Mouse (Mus musculus) ovary, postnatal 14 days (tissue): ENCODE results near the gene Dock9.
A peak's percentile ranks its signal among the peaks of the same experiment; 100 is the strongest.

Source experiments
- DNase-seq: peaks from one replicate; pipeline ENCODE4 v3.0.0; 2022; ENCODE audit warnings: low spot score

The Dock9 gene

DNA sequence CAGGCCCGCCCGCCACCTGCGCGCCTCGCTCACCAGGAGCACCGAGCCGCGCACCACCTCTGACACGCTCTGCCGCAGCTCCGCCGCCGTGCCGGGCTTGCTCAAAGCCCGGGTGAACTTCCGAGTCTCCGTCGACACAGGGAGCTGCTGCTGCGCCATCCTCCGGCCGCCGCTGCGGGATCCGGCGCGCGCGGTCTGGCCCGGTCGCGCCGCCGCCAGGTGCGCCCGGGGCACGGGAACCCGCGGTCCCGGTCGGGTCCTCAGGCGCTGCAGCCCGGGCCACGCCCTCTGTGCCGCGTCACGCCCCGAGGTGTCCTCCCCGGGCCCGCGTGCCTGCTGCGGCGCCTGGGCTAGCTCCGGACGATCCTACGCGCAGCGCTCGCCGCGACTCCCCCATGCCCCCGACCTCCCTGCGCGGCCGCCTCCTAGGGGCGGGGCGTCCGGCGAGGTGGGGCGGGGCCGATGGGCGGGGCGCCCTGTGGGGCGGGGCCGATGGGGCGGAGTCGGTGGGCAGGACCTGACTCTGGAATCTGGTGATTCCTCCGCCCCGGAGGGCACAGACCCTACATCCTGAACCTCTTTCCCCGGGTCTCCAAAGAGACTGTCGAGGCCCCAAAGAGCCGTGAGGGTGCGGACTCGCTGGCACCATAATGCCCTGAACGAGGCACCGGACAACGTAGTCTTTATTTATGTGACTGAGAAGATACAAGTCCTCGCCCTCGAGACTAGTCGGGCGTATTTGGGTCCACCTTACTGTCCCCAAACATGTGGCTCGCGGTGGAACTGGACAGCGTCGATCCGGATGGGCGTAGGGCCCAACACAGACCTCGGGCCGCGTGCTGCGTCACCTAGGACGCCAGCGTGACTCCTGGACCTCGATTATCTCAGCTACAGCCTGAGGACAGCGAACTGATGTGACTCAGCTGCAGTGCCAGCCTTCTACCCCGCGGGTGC, at the start of gene Dock9:
TSS of gene Dock9 (minus strand) at position 381 of the 954 bp plus-strand sequence.
- peak; percentile 76 for DNase-seq

DNA sequence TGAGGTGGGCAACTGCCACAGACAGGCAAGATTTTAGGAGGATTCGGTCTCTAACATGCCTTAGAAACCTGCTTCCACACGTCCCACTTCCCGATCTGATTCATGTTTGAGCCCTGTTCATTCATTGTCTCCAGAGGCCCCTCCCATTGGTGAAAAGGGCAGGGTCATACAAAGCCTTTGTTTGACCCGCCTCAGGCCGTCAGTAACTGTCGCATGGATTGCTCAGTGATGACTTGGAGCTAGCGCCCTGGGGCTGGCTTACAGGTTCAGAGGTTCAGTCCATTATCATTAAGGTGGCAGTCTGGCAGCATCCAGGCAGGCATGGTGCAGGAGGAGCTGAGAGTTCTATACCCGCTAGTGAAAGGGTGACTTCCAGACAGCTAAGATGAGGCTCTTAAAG, 46.8 kb upstream of the Dock9 start:
- DNase-seq: no peak

DNA sequence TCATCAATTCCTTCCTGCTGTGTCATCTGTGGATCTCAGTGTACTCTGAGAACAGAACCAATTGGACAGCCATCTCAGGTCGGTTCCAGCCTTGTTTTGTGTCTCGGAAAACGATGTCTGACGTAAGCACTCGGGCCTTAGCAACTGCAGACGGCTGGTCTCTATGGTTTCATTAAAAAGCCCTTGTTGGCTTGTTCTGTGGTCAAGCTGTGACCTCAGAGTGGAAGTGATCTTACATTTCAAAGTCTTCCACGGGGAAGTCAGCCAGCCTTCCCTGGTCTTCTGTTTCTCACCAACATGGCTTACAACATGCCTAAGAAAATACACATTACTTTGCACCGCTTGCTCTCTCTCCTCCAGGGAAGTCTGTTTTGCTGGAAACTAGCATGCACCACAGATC, 42.6 kb upstream of the Dock9 start:
- DNase-seq: no peak

DNA sequence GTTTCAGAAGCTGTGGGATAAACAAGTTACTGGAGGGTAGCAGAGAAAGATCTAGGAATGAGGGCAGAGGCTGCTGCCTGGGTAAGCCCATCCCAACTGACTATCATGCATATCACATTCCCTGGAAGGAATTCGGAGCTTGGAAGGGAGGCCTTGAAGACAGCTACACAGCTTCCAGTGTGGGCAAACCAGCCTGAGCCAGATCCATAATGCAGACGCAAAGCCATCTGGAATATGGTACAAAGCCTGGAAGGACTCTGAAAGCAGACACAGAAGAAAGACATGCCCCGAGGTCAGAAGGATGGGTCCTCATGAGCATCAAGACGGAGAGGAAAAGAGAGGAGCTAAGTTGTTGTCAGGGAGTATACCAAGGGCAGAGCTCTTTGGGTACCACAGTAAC, 40.5 kb upstream of the Dock9 start:
- DNase-seq: no peak

DNA sequence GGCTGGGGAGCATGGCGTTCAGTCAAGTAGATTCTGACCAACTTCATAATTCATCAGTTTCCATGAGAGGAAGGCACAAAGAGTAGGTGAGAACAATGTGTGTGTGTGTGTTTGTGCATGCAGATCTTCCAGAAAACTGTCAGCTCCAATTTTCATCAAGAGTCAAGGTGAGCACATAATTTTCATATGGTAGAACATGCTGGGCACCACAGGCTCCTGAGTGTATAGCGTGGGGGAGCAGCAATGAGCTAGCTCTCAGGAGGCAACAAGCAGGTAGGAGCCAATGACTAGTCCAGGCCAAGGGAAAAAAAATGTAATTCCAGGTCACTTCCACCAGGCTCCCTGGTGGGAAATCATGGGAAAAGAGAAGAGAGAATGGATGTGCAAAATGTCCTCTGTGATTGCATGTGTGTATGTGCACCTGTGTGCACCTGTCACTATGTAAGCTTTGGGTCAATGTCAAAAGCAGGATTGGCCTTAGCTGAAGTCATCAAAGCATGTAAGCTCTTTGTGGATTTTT, 35.4 kb upstream of the Dock9 start:
- DNase-seq: no peak

DNA sequence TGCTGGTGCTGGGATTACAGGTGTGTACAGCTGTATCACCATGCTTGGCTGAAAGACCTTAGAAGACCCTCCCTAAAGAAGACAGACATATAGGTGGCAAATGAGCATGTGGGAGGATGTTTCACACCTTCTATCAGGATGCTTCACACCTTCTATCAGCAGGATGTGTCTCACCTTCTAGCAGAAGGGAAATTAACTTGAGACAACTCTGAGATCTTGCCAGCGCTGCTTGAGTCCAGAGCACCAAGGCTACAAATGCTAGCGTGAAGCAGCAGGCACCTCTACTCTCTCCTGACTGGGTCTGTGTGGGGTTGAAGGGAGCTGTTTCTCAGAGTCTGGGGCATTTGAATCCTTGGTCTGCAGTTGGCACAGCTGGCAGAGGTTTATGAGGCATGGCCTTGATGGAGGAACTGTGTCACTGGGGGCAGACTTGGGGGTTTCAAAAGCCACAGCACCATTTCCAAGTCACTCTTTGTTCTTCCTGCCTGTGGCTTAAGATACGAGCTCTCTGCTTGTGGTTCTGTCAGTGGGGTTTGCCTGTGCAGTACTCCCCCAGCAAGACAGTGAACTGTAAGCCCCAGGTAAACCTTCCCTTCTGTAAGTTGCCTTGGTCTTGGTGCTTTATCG, 32.3 kb upstream of the Dock9 start:
- DNase-seq: no peak

DNA sequence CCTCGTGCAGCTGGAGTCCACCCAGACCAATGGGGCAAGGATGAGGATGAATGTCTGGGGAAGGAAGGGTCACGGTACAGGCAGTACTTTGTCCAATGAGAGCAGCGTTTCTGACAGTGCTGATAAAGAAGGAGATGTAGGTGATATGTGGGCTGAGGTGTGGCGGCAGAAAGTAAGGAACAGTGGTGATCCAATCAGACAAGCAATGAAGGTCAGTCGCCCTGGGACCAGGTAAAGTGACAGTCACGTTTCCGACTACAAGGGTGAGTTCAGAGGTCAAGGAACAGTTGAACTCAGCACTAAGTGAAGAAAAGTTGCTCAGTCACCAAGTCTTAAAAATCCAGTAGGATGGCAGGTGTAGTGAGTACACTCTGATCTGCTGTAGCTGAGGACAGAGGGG, 29.5 kb upstream of the Dock9 start:
- no peak for DNase-seq

DNA sequence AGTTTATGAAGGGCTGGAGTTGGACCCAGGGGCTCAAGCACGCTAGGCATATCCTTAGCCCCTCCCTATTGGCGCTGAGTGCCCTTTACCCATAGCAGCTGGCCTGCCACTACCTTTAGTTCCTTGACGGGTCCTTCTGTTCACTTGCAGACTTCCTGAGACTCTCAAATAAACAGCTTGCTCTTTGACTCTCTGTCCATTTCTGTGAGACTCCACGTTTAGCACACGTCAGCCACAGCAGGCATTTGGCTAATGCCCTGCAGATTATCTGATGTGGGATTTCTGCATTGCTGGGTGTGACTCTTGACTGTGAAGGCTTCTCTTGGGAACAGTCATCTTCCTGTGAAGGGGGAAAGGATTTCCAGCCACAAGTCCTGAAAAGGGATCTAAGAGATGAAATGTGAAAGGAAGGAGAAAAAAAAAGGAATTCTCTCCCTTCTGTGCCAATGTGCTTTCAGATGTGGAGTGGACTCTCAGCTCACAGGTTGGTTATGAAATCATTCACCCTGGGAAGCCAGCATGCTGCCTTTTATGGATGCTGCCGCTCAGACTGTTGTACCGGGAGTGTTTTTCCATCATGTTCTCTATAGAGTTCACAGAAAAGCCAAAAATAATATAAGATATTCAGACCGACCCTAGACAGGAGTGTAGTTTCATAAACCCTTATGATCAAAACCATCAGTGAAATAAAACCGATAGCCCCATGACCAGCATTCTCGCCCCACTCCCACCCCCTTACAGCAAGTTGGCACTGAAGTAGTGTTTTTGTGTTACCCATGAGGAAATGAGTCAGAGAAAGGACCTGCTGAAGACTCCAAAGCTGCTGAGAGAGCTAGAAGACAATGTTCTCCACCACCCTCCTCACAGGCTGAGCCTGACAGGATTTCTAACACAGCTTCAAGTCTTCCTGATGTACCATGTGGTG, 28.1 kb upstream of the Dock9 start:
- DNase-seq: no peak

DNA sequence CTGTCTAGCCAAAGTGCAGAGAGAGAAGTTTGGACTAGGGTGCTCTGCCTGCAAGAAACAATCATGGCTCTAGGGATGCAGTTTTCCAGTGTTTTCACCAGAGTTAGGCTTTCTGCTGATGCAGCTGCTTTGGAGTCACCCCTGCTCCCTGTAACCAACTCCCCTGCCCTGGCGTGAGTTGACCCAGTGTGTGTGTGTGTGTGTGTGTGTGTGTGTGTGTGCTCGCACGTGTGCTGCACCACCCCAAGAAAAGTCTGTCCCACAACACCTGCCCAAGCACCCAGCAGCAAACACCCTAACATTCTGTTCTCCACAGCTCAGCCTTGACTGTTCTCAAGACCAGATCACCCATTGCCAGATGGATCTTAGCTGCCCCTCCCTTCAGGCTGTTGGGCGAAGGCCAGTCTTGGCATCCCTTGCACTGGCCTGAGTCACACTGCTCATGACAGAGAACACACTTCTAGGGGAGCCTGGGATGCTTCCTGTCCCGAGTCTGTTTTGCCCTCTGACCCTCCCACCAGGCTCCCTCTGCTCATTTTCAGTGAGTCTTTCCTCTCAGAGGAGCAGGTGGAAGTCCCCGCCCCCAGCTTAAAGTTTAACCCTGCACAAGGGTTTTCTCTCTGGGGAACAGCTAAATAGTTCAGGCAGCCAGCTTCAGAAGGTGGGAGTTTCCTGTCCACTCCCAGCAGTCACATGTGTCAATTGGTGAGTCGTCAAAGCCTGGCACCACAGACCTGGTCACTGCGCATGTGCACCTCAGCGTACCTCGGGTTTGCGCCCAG, 26.9 kb upstream of the Dock9 start:
- peak; percentile 49 for DNase-seq

DNA sequence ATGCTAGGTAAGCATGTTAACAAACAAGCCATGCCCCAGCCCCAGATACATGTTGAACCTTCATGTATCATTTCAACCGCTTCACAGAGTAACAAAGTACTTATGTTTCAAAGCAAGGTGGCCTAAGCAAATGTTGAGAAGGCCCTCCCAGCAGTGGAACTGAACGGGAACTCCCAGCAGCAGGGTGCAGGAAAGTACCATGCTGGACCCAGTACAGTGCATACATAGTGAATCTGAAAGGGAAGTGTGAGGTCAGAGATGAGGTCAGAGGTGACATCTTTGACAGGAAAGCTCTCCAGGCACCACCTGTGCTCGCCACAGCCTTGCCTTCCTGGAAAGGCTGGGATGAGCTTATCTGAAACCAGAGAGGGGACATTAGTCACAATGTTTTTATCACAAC, 25.4 kb upstream of the Dock9 start:
- no peak for DNase-seq

DNA sequence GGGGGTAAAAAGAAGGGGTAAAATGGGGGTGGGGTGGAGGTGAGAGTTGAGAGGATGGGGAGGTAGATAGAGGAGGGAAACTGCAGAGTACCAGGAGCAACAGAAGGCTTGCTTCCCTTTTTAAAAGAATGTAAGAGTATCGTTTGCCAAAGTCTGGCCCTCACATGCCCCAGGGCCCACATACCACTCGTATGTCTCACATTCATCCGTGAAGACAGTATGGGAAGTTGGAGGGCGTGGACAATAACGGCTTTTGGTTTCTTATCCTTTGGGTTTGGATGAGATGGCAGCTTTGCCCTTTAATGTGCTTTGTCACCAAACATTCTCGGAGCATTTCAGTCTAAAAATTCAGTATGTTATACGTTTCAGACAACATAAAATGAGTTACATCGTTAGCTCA, 24.9 kb upstream of the Dock9 start:
- no peak for DNase-seq

DNA sequence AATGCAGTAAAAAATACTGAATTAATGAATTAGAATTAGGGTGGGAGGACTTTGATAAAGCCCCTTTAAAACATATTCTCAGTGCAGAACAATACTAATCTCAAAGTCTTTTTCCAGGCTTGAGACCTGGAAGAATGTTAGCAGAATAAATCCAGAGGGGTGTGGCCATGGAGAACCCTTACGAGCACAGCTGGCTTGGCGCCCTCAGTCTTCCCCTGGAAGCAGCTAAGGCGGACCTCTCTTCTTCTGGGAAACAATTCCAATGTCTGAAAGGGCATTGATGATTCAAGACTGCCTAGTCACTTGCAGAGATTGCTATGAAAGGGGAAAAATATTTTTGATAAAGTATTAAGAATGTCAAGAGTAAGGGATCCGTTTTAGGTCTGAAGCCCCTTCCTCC, 9.2 kb upstream of the Dock9 start:
- no peak for DNase-seq

DNA sequence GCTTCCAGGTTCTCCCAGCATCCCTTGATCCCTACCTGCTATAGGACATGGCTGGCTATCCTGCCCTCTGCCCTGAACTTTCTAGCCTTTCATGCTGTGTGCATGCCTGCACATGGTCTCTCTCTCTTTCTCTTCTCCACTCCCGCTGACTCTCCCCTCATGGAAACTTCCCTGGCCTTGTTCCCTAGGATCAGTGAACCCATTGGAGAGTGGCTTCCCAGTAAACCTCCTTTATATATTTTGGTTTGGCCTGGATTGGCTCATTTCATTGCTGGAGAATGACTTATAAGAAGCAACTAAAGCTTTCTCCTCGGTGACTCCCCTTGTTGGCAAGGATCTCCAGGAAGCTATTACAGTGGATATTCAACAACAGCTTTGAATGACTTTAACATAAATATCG, 8.7 kb upstream of the Dock9 start:
- DNase-seq: no peak

DNA sequence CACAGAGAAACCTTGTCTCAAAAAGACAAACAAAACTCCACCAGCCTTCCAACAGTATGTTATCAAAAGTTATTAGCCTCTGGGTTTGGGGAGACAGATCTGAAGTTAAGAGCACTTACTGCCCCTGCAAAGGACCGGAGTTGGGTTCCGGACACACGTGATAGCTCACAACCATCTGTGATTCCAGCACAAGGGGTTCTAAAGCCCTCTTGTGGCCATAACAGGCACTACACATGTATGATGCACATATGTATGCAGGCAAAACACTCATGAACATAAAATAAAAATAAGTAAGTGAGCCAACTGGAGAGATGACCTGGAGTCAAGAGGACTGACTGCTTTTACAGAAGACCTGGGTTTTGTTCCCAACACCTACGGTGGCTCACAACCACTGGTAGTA, 6.8 kb upstream of the Dock9 start:
- DNase-seq: no peak

DNA sequence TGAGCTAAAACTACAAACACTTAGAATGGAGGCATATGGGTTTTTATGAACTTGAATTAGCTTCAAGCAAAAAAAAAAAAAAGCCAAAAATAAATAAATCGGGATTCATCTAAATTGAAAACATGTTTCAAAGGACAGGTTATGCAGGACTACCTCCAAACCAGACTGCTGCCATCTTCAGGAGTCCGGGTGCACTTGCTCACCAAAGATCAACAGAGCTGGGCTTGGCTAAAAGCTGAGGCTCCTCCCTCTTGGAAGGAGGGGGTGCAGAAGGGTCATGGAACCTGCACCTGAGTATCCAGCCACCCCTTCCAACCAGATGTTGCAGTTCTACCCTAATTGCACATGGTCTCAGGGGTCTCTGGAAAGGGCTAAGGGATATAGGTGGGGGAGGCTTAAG, 3.3 kb upstream of the Dock9 start:
- no peak for DNase-seq

DNA sequence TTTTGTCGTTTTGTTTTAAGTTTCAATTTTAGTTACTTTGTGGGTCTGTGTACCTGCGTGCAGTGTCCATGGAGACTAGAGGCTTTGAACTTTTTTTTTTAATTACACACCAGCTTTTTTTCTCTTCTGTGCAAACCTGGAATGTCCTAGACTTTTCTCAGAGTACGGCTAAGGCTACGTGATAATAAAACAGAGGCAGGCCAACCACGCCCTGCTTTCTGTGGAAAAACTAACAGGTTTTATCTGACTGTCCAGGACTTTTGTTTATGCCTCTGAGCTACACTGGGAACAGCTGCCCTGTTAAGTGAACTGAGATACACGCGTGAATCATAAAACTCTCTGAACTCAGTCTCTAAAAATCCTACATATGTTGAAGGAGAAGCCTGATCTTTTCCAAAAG, 1.5 kb upstream of the Dock9 start:
- no peak for DNase-seq

DNA sequence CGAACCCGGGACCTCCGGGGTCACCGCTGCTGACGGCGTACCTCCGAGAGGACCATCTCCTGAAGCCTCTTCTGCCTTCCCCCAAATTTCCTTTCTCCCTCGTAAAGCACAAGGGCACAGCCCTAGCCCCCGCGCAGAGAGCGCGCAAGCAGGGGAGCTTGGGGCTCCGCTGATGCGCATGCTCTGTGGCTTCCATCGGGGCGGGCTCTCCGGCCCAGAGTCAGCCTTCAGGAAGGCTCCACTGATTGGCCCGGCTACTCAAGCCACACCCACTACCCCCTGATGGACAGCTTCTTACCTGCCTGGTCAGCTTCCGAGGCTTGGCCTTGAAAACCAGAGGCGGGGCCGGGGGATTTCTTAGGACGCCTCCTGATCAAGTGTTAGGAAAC, 768 bp upstream of the Dock9 start:
- DNase-seq: peak; percentile 75

DNA sequence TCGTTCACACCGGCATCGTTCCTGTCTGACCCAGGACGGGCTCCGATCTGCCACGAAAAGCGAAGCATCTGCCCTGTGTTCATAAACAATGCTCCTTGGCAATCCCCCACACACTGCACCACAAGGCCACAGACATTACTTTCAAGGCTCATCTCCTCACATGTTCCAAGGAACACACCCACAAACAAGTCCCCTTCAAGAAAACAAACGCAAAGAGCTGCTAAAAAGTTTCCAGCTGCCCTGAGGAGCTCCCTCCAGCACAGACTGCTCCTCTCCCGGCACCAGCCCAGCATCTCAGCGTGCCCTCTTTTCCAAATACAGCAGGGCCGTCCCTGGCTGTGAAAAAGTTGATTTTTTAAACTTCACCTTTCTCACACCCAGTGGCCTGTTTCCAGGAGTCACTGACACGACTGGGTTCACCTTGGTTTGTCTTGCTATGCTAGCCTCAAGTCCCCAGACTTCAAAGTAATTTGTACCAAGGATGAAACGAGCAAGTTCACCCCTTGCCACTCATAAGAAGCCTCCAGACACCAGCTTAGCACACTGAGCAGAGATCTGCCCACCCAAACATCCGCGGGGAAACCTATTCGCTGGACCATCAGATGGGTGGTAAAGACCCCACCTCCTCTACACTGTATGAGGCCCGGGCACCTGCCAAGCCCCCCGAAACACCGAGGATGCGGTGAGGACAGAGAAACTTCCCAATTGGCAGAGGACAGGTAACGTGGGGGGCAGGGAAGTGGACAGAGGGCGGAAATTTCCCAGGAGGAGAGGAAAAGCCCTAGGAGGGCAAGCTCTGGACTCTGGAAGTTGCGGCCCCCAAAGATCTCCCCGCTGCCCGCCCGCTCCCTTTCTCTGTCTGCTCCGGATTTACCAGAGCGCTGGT, 823 bp downstream of the Dock9 start:
- DNase-seq: peak; percentile 27

DNA sequence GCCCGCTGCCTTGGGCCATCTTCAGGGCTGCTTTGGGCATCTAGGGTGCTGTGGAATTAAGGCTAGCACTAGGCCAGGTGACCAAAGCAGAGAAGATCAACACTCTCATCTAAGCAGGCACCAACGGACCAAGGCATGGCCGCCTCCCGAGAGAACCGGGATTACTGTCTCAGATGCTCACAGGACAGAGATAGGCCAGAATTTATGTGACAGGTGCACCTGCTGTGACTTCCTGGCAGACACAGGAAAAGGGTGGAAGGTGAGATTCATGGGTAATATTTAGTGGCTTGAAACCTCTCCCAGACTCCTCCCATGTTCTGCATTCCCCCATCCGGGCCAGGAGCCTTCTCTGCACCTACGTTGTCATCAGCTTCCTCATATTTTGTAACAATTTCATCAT, 2.1 kb downstream of the Dock9 start:
- DNase-seq: no peak

DNA sequence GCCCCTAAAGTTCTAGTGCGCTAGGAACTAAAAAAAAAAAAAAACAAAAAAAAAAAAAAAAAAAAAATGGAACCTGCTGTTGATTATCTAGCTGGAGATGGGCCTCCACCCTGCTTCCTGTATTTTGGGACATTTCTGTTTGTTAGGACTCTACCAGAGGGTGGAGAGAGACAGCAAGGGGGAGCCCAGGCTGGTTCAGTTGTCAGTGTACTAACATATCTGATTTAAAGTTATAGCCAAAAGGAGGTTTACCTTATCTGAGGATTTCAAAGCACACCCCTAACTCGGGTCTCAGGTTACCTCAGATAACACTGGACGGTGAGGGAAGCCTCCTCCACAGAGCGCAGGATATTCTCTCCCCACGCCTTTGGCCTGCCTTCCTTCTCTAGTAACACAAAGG, 4.0 kb downstream of the Dock9 start:
- DNase-seq: no peak

DNA sequence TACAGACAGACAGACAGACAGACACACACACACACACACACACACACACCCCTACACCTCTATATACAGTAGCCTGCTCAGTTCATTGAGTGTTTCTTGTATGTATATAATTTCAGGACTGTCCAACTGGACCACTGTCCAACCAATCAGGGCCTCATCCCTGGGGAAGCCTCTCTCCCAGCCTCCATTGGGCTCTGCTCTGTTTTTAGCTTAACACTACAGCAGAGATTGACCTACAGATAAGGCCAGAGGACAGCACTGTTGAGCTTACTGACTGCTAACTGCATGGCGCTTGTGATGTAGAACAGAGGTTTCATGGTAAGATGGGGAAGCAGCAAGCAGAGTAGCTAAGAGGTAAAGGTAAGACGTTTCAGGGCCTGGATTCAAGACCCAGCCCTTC, 5.7 kb downstream of the Dock9 start:
- DNase-seq: no peak
